Mouse (Mus musculus) spleen, adult 2 months (tissue): ENCODE results near the gene Dvl2. TPM values are rescaled to one million over a fixed set of nuclear protein-coding genes. Genes with fewer than 3 reads are reported as not detected.
A peak's percentile ranks its signal among the peaks of the same experiment; 100 is the strongest.

Source experiments
- DNase-seq, 2 experiments: peaks; one replicate each; pipeline versions ENCODE4 v3.0.0 to v3.0.0-alpha.2; 2012 to 2021; ENCODE audit warnings: low spot score in 2 of 2, low read depth in 1 of 2
- H3K27ac ChIP-seq: fragments of 200-500 bp; 2 replicates; pipeline ENCODE4 v1.5.1; 2012; ENCODE audit warnings: low read length, inconsistent platforms; ENCODE audit not compliant: insufficient read depth
- H3K27me3 ChIP-seq: fragments of 200-500 bp; 2 replicates; pipeline ENCODE4 v1.6.1; 2012; ENCODE audit warnings: mild to moderate bottlenecking, moderate library complexity, low read length, inconsistent platforms; ENCODE audit not compliant: control insufficient read depth, insufficient read depth
- H3K36me3 ChIP-seq: fragments of 200-500 bp; 2 replicates; pipeline ENCODE4 v1.6.1; 2012; ENCODE audit warnings: mild to moderate bottlenecking, low read length, inconsistent platforms; ENCODE audit not compliant: control insufficient read depth, insufficient read depth
- H3K4me1 ChIP-seq: fragments of 200-500 bp; 2 replicates; pipeline ENCODE4 v1.6.1; 2011; ENCODE audit warnings: inconsistent platforms; ENCODE audit not compliant: control insufficient read depth, insufficient read depth, insufficient read length
- H3K4me3 ChIP-seq: fragments of 200-500 bp; 2 replicates; pipeline ENCODE4 v1.5.1; 2011; ENCODE audit warnings: mild to moderate bottlenecking, inconsistent platforms; ENCODE audit not compliant: insufficient read depth, insufficient read length; ENCODE audit errors: extremely low read depth
- CTCF ChIP-seq: fragments of 200-500 bp; IDR thresholded peaks from 2 replicates; pipeline ENCODE4 v1.5.1; 2011; ENCODE audit warnings: mild to moderate bottlenecking, inconsistent platforms; ENCODE audit not compliant: insufficient read depth, insufficient read length, insufficient replicate concordance; ENCODE audit errors: extremely low read depth
- POLR2A ChIP-seq: fragments of 200-500 bp; IDR thresholded peaks from 2 replicates; pipeline ENCODE4 v1.6.1; 2011; ENCODE audit warnings: low read depth, low read length, inconsistent platforms
- WGBS: fragments of 180-500 bp; shearing (Covaris S2); methylation state at CpG from one replicate; pipeline ENCODE4 v1.1.7; 2018; 5-methylcytosine and 5-hydroxymethylcytosine counted together
- polyA plus RNA-seq: library from polyadenylated mRNA; depleted of rRNA; stranded (reverse); fragments of >200 nt; gene quantifications from 2 replicates; pipeline ENCODE4 v1.2.3, GENCODE M21; 2012

Gene Dvl2
- polyA plus RNA-seq, 1 experiment: 22.3 TPM

- Histone ChIP-seq H3K4me3 (peak overlapping the region; percentile 52), H3K36me3 (no peaks in the 10 kb centered on the region; the same call in 1 of the 2 replicates), H3K27me3 (no peaks in the 10 kb centered on the region), H3K27ac (peak overlapping the region; percentile 56), H3K4me1 (peaks cover 11% of the 10 kb centered on the region; the same call in 1 of the 2 replicates)
- no peak for DNase-seq
- 6% methylated on average over 22 of the region's 25 CpGs for WGBS
- TF ChIP-seq POLR2A (no peak), CTCF (no peak)
Observed at GRCm38 (mm10) chr11:70018131-70018990, 18.0 kb downstream of the Dvl2 start.

DNA sequence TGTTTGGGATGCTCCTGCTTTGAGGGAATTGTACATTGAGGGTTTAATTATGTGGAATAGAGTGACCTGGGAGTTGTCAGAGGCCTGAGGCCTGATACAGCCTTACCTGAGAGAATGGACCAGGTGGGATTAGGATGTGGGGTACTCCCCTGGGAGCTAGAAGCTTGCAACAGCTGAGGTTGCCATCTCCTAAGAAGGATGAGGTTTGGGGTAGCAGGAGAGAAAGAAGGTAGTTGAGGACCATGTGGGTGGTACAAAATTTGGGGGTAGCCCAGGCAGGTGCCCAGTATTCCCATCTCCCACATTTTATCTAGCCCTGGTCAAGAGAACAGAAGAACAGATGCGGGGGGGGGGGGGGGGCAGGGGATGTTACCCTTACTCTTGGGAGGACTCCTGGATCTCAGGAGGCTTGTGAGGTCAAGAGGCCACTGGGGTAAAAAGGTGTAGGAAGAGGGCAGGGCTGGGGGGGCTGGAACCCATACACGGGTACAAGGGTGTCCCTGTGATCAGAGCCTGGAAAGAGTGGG lies 19.2 kb downstream of the Dvl2 start:
- Histone ChIP-seq H3K4me1 (peaks cover 11% of the 10 kb centered on the region; the same call in 1 of the 2 replicates), H3K27ac (no peak overlapping the region), H3K36me3 (no peaks in the 10 kb centered on the region), H3K27me3 (no peaks in the 10 kb centered on the region), H3K4me3 (no peak overlapping the region)
- WGBS: 10% methylated on average over 2 of the region's 2 CpGs
- DNase-seq: no peak
- TF ChIP-seq CTCF (no peak), POLR2A (no peak)

DNA sequence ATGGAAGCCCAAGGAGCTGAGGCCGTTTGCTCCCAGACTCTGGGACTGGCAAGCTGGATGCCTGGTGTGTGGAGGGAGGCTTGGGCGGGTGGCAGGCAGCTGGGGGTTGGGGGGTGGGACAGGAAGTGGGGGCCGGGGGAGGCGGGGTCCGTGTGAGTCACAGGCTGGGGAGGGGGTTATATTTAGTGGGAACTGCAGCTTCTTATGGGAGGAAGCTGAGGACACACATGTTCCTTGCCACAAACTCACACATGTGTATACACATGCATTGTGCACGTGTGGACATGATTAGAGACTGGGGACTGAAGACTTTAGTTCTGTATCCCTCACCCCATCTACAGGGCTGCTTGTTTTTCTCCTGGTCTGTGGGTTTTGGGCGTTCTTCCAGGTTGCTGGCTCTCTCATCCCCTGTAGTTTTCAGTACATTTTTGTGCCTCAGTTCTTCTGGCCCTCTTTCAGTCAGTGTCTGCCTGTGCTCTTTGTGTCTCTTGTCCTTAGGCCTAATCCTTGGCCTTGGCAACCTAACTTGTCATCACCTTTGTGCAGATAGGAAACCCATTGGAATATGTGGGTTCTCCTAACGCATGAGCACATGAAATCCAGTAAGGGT lies 19.7 kb downstream of the Dvl2 start:
- TF ChIP-seq POLR2A: no peak
- TF ChIP-seq CTCF: no peak
- Histone ChIP-seq H3K4me3 (no peak overlapping the region), H3K4me1 (peaks cover 11% of the 10 kb centered on the region; the same call in 1 of the 2 replicates), H3K27me3 (no peaks in the 10 kb centered on the region), H3K27ac (no peak overlapping the region), H3K36me3 (no peaks in the 10 kb centered on the region)
- 22% methylated on average over 8 of the region's 8 CpGs for WGBS
- no peak for DNase-seq

DNA sequence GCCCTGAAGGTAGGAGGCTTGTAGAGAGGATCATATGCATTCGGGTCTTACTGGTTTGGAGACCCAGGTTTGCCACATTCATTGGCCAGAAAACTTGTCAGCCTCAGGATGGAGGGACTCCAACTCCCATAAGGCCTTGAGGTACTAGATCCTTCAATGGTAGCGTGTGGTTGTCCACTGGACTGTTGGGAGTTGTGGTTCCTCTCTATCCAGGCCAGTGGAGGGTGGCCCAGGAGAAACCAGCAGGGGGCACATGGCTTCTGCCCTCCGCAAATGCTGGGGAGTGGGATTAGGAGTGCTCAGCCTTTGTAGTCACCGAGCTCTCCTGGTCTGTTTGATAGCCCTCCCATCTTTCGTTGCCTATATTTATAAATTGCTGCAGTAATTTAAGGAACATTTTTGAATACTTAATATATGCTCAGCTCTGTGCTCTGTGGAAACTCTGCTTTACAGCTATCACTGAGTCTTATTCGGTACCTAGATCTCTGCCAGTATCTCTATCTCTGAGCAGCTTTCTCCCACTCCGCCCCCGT lies 20.4 kb downstream of the Dvl2 start:
- 1% methylated on average over 8 of the region's 8 CpGs for WGBS
- Histone ChIP-seq H3K36me3 (no peaks in the 10 kb centered on the region), H3K4me3 (peak overlapping the region; percentile 56), H3K27me3 (no peaks in the 10 kb centered on the region), H3K27ac (no peak overlapping the region), H3K4me1 (peaks cover 11% of the 10 kb centered on the region; the same call in 1 of the 2 replicates)
- TF ChIP-seq POLR2A: no peak
- peak; percentile 33; the same call in 1 of the 2 replicates for TF ChIP-seq CTCF
- DNase-seq: peak in 1 of 2 experiments; percentile 59

DNA sequence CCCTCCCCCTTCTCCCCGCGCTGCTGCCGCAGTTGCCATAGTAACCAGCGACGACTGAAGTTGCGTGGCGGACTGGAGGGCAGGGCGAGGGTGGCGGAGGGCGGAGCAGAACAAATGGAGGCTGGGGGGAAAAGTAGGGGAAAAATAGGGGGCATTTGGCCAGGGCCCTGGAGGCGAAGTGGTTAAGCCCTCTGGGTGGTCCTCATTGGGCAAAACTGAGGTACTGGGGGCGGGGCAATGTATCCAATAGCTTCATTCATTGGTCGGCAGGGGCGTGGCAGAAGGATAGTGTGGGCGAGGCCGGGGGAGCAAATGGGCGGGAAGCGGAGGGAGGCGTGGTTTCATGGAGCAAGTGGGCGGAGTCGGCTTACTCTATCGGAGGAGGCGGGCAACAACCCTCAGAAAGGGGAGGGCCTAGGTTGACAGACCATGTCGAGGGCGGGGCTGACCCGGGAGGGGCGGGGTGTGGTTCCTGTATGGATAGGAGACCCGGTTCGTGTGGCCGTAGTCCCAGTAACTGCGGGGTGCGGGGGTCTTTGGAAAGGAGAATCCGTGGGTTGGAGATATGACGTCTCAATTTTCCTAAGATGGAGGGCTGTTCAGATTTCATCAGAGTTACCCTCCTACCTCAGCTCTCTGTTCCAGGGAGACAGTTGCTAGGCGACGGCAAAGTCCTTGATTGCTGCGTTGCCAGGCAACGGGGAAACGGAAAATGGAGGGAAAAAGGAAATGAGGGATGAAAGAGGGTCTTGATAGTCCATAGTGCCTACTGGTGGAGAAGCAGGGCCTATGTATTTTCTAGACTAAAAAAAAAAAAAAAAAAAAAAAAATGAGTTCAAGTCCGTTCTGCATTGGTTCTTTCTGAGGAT lies 21.1 kb downstream of the Dvl2 start:
- TF ChIP-seq CTCF: no peak
- 5% methylated on average over 39 of the region's 40 CpGs for WGBS
- Histone ChIP-seq H3K27ac (no peak overlapping the region), H3K4me1 (peaks cover 11% of the 10 kb centered on the region; the same call in 1 of the 2 replicates), H3K27me3 (no peaks in the 10 kb centered on the region), H3K4me3 (peak overlapping the region; percentile 56), H3K36me3 (no peaks in the 10 kb centered on the region)
- DNase-seq: peak; percentile 77 to 88
